In genomic region chr2:154463621-154464198, GRCm38 (mm10) we compare ENCODE assay signal across 8 mouse cellular contexts. TPM values are rescaled to one million over a fixed set of nuclear protein-coding genes. Genes with fewer than 3 reads are reported as not detected.
A peak's percentile ranks its signal among the peaks of the same experiment; 100 is the strongest.
DNase-seq lines count a peak whose midpoint lies in the region; ATAC-seq lines count a peak whose summit lies in the region.
"Had no signal": no experiment of that assay in that cellular context is flagged by ENCODE, and none has a peak within 500 bp of the region (broad histone marks: within the 10 kb centered on the region; RNA-seq: fewer than 3 reads in every experiment).

No protein-coding gene starts in this region.

- H3K36me3 ChIP-seq in liver, embryonic 11.5 days (ENCODE audit: control insufficient read depth, insufficient read depth, low read length) = no peaks in the 10 kb centered on the region
- H3K36me3 ChIP-seq in limb, embryonic 10.5 days = peaks cover 7% of the 10 kb centered on the region
- H3K36me3 ChIP-seq: stomach, embryonic 15.5 days had no signal

- ATAC-seq in liver, embryonic 11.5 days (replicated peaks; ENCODE audit: low FRiP score) = peak; percentile 61

- DNase-seq in urinary bladder, postnatal 25 days (ENCODE audit: low spot score) = peak; percentile 6
- DNase-seq in urinary bladder, postnatal 10 days (ENCODE audit: low spot score) = no peak
- DNase-seq in gastrocnemius, postnatal 25 days = peak; percentile 22
- DNase-seq in liver, embryonic 11.5 days (ENCODE audit: low spot score) = no peak
- DNase-seq in limb, embryonic 10.5 days (ENCODE audit: low spot score) = no peak
- no peak for DNase-seq in adrenal gland, postnatal 4 days (ENCODE audit: low spot score in 2 of 2)
- no peak for DNase-seq in retina, embryonic 14.5 days (ENCODE audit: low spot score)

- H3K4me1 ChIP-seq in liver, embryonic 11.5 days (replicated peaks; ENCODE audit: control insufficient read depth, insufficient read depth, low read length) = peaks cover 31% of the 10 kb centered on the region
- peaks cover 47% of the 10 kb centered on the region for H3K4me1 ChIP-seq in limb, embryonic 10.5 days
- H3K4me1 ChIP-seq: stomach, embryonic 15.5 days had no signal

- no peak overlapping the region for H3K4me3 ChIP-seq in liver, embryonic 11.5 days (ENCODE audit: low read depth, low read length)
- no peak overlapping the region for H3K4me3 ChIP-seq in limb, embryonic 10.5 days
- H3K4me3 ChIP-seq: stomach, embryonic 15.5 days had no signal

- no peaks in the 10 kb centered on the region for H3K9me3 ChIP-seq in liver, embryonic 11.5 days (ENCODE audit: control insufficient read depth, low read length)
- no peaks in the 10 kb centered on the region for H3K9me3 ChIP-seq in limb, embryonic 10.5 days (replicated peaks)
- H3K9me3 ChIP-seq: stomach, embryonic 15.5 days had no signal

- no peak overlapping the region for H3K9ac ChIP-seq in liver, embryonic 11.5 days (ENCODE audit: low read depth, low read length)
- H3K9ac ChIP-seq: stomach, embryonic 15.5 days had no signal

- no peak overlapping the region for H3K27ac ChIP-seq in liver, embryonic 11.5 days (ENCODE audit: low read depth, low read length)
- H3K27ac ChIP-seq in limb, embryonic 10.5 days = no peak overlapping the region
- H3K27ac ChIP-seq: stomach, embryonic 15.5 days had no signal

- no peak overlapping the region for H3K4me2 ChIP-seq in liver, embryonic 11.5 days
- H3K4me2 ChIP-seq: stomach, embryonic 15.5 days had no signal

- no peaks in the 10 kb centered on the region for H3K27me3 ChIP-seq in liver, embryonic 11.5 days (replicated peaks; ENCODE audit: control insufficient read depth, insufficient read depth, low read length)
- H3K27me3 ChIP-seq in limb, embryonic 10.5 days (ENCODE audit: low read depth, poor library complexity, severe bottlenecking) = no peaks in the 10 kb centered on the region
- H3K27me3 ChIP-seq: stomach, embryonic 15.5 days had no signal

- 63% methylated on average over 11 of the region's 11 CpGs for WGBS in liver, embryonic 11.5 days
- WGBS in limb, embryonic 10.5 days = 91% methylated on average over 11 of the region's 11 CpGs

RNA-seq across cellular contexts. Expression of gene Cbfa2t2, which starts 27.4 kb away (rescaled TPM):
- 10 to 100 TPM in 1 of 2 experiments, 1 to 10 TPM in 1; 9.9 to 10.7 TPM for total RNA-seq in gastrocnemius, postnatal 25 days (2021)
- 23.5 and 23.6 TPM in 2 replicates for polyA plus RNA-seq in liver, embryonic 11.5 days (2014; fragmentation: Nextera tagmentation; extraction: Ambion mirVana)
- 54.0 and 59.2 TPM in 2 replicates for polyA plus RNA-seq in limb, embryonic 10.5 days (2016; fragmentation: Nextera tagmentation; extraction: Ambion mirVana)
- 10 to 100 TPM; 45.8 to 60.4 TPM for total RNA-seq in adrenal gland, postnatal 4 days (2021)

RNA-seq across cellular contexts. Expression of gene Snta1, which starts 55.8 kb away (rescaled TPM):
- 100 to 1,000 TPM; 190 to 200 TPM for total RNA-seq in gastrocnemius, postnatal 25 days (2021)
- 1.5 and 2.4 TPM in 2 replicates for polyA plus RNA-seq in liver, embryonic 11.5 days (2014; fragmentation: Nextera tagmentation; extraction: Ambion mirVana)
- polyA plus RNA-seq in limb, embryonic 10.5 days (2016; fragmentation: Nextera tagmentation; extraction: Ambion mirVana) = 2.8 and 3.2 TPM in 2 replicates
- 10 to 100 TPM; 29.2 to 30.1 TPM for total RNA-seq in adrenal gland, postnatal 4 days (2021)

Comparison
In these comparisons a context has a peak if more than half of its experiments do, and no peak if none do; other contexts are left out.
1. DNase-seq: peak in urinary bladder, postnatal 25 days (single experiment) and gastrocnemius, postnatal 25 days (single experiment); none in urinary bladder, postnatal 10 days (single experiment), liver, embryonic 11.5 days (single experiment), limb, embryonic 10.5 days (single experiment), adrenal gland, postnatal 4 days (0 of 2) and retina, embryonic 14.5 days (single experiment).
2. RNA of gene Cbfa2t2, which starts 27.4 kb away (total RNA-seq): 45.8 to 60.4 TPM in adrenal gland, postnatal 4 days; 9.9 to 10.7 TPM in gastrocnemius, postnatal 25 days; every median in the first group is over 4 times any median in the second.
3. RNA of gene Snta1, which starts 55.8 kb away (total RNA-seq): 190 to 200 TPM in gastrocnemius, postnatal 25 days; 29.2 to 30.1 TPM in adrenal gland, postnatal 4 days; every median in the first group is over 4 times any median in the second.